ENCODE assay signal across 16 mouse cellular contexts in genomic region chr4:65813500-65814175, GRCm38 (mm10).
DNase-seq lines count a peak whose midpoint lies in the region; ATAC-seq and TF ChIP-seq lines count a peak whose summit lies in the region.
"Had no signal": no experiment of that assay in that cellular context is flagged by ENCODE, and none has a peak within 500 bp of the region (broad histone marks: within the 10 kb centered on the region; RNA-seq: fewer than 3 reads in every experiment).

No protein-coding gene starts in this region.

- peak overlapping the region; percentile 81 for H3K27ac ChIP-seq in gastrocnemius, adult 2 months
- peak overlapping the region; percentile 71 for H3K27ac ChIP-seq in heart, embryonic 12.5 days (ENCODE audit: poor library complexity, severe bottlenecking)
- H3K27ac ChIP-seq in heart, embryonic 10.5 days: no peak overlapping the region
- peak overlapping the region; percentile 88 for H3K27ac ChIP-seq in heart, embryonic 15.5 days
- peak overlapping the region; percentile 89 for H3K27ac ChIP-seq in heart, postnatal 0 days (ENCODE audit: low read depth)
- no peak overlapping the region for H3K27ac ChIP-seq in neural tube, embryonic 15.5 days (replicated peaks)
- H3K27ac ChIP-seq: embryonic facial prominence, embryonic 13.5 days; forebrain, embryonic 13.5 days; hindbrain, embryonic 13.5 days; hindbrain, postnatal 0 days had no signal

- no peak for ATAC-seq in heart, embryonic 12.5 days (ENCODE audit: insufficient number of reproducible peaks, low FRiP score)
- ATAC-seq in heart, embryonic 15.5 days (replicated peaks; ENCODE audit: insufficient number of reproducible peaks, insufficient read depth, low FRiP score, low read depth): peak; percentile 83
- ATAC-seq in heart, postnatal 0 days (ENCODE audit: insufficient read depth, low read depth): peak; percentile 75
- no peak for ATAC-seq in neural tube, embryonic 15.5 days (ENCODE audit: low FRiP score)
- ATAC-seq: activated CD4-positive, CD25-positive, alpha-beta regulatory T cell, adult 4 months; hindbrain, postnatal 0 days; Patski had no signal

- H3K36me3 ChIP-seq in heart, embryonic 12.5 days: no peaks in the 10 kb centered on the region
- no peaks in the 10 kb centered on the region for H3K36me3 ChIP-seq in heart, embryonic 10.5 days
- no peaks in the 10 kb centered on the region for H3K36me3 ChIP-seq in heart, embryonic 15.5 days
- no peaks in the 10 kb centered on the region for H3K36me3 ChIP-seq in heart, postnatal 0 days (replicated peaks; ENCODE audit: control insufficient read depth, insufficient read depth, low read length)
- H3K36me3 ChIP-seq in neural tube, embryonic 15.5 days: no peaks in the 10 kb centered on the region
- H3K36me3 ChIP-seq: embryonic facial prominence, embryonic 13.5 days; hindbrain, embryonic 13.5 days had no signal

- H3K4me3 ChIP-seq in gastrocnemius, adult 2 months: no peak overlapping the region
- H3K4me3 ChIP-seq in heart, embryonic 12.5 days: no peak overlapping the region
- H3K4me3 ChIP-seq in heart, embryonic 10.5 days: no peak overlapping the region
- no peak overlapping the region for H3K4me3 ChIP-seq in heart, embryonic 15.5 days
- H3K4me3 ChIP-seq in heart, postnatal 0 days (ENCODE audit: low read depth, low read length): no peak overlapping the region
- no peak overlapping the region for H3K4me3 ChIP-seq in neural tube, embryonic 15.5 days (replicated peaks)
- H3K4me3 ChIP-seq: embryonic facial prominence, embryonic 13.5 days; forebrain, embryonic 13.5 days; hindbrain, embryonic 13.5 days had no signal

- no peak for DNase-seq in gastrocnemius, adult 2 months
- DNase-seq in gastrocnemius, postnatal 14 days: no peak
- no peak for DNase-seq in heart, embryonic 10.5 days (ENCODE audit: low spot score)
- peak; percentile 55 for DNase-seq in heart, postnatal 0 days (ENCODE audit: low spot score)
- DNase-seq: adrenal gland, postnatal 14 days; kidney, adult 11 months had no signal

- H3K4me2 ChIP-seq in heart, embryonic 12.5 days: no peak overlapping the region
- no peak overlapping the region for H3K4me2 ChIP-seq in heart, embryonic 15.5 days
- H3K4me2 ChIP-seq in heart, postnatal 0 days (ENCODE audit: low read depth, low read length): no peak overlapping the region
- H3K4me2 ChIP-seq in neural tube, embryonic 15.5 days: no peak overlapping the region
- H3K4me2 ChIP-seq: embryonic facial prominence, embryonic 13.5 days; forebrain, embryonic 13.5 days; hindbrain, embryonic 13.5 days had no signal

- 0 out of 2 replicates have a peak, but pooled peaks cover 3% of the 10 kb centered on the region for H3K4me1 ChIP-seq in heart, embryonic 12.5 days (replicated peaks)
- no peaks in the 10 kb centered on the region for H3K4me1 ChIP-seq in heart, embryonic 10.5 days
- H3K4me1 ChIP-seq in heart, embryonic 15.5 days (replicated peaks): peaks cover 6% of the 10 kb centered on the region
- H3K4me1 ChIP-seq in heart, postnatal 0 days (ENCODE audit: control insufficient read depth, insufficient read depth): peaks cover 5% of the 10 kb centered on the region; the same call in 1 of the 2 replicates
- H3K4me1 ChIP-seq in neural tube, embryonic 15.5 days: no peaks in the 10 kb centered on the region
- H3K4me1 ChIP-seq: embryonic facial prominence, embryonic 13.5 days; forebrain, embryonic 13.5 days; hindbrain, embryonic 13.5 days had no signal

- 37% methylated on average over 1 of the region's 1 CpGs for WGBS in heart, embryonic 12.5 days
- 61% methylated on average over 1 of the region's 1 CpGs for WGBS in heart, embryonic 10.5 days
- 35% methylated on average over 1 of the region's 1 CpGs for WGBS in heart, embryonic 15.5 days
- WGBS in heart, postnatal 0 days: 39% methylated on average over 1 of the region's 1 CpGs
- 98% methylated on average over 1 of the region's 1 CpGs for WGBS in neural tube, embryonic 15.5 days

- TF ChIP-seq EP300 in heart, postnatal 0 days (IDR thresholded peaks at IDR 0.05; ENCODE audit: low read depth): no peak; the same call in none of the 2 replicates

- H3K9ac ChIP-seq in heart, embryonic 12.5 days: no peak overlapping the region
- no peak overlapping the region for H3K9ac ChIP-seq in heart, embryonic 15.5 days
- H3K9ac ChIP-seq in heart, postnatal 0 days (replicated peaks; ENCODE audit: low read depth, low read length): no peak overlapping the region
- no peak overlapping the region for H3K9ac ChIP-seq in neural tube, embryonic 15.5 days (replicated peaks)
- H3K9ac ChIP-seq: embryonic facial prominence, embryonic 13.5 days; forebrain, embryonic 13.5 days; hindbrain, embryonic 13.5 days had no signal

- no peaks in the 10 kb centered on the region for H3K9me3 ChIP-seq in heart, embryonic 12.5 days (replicated peaks)
- H3K9me3 ChIP-seq in heart, embryonic 10.5 days: no peaks in the 10 kb centered on the region
- H3K9me3 ChIP-seq in heart, embryonic 15.5 days (replicated peaks): no peaks in the 10 kb centered on the region
- no peaks in the 10 kb centered on the region for H3K9me3 ChIP-seq in heart, postnatal 0 days (replicated peaks; ENCODE audit: control insufficient read depth, low read length)
- H3K9me3 ChIP-seq in neural tube, embryonic 15.5 days (replicated peaks): no peaks in the 10 kb centered on the region
- H3K9me3 ChIP-seq: embryonic facial prominence, embryonic 13.5 days; forebrain, embryonic 13.5 days; hindbrain, embryonic 13.5 days had no signal

- no peaks in the 10 kb centered on the region for H3K27me3 ChIP-seq in heart, embryonic 12.5 days (replicated peaks)
- H3K27me3 ChIP-seq in heart, embryonic 10.5 days (ENCODE audit: insufficient read depth, poor library complexity, severe bottlenecking): no peaks in the 10 kb centered on the region
- no peaks in the 10 kb centered on the region for H3K27me3 ChIP-seq in heart, embryonic 15.5 days
- H3K27me3 ChIP-seq in heart, postnatal 0 days (ENCODE audit: control insufficient read depth, insufficient read depth, low read length): no peaks in the 10 kb centered on the region
- H3K27me3 ChIP-seq in neural tube, embryonic 15.5 days (replicated peaks): no peaks in the 10 kb centered on the region
- H3K27me3 ChIP-seq: CH12.LX; embryonic facial prominence, embryonic 13.5 days; forebrain, embryonic 13.5 days; hindbrain, embryonic 13.5 days; Patski had no signal

- no peak for TF ChIP-seq CTCF in gastrocnemius, adult 2 months (IDR thresholded peaks at IDR 0.05)
- TF ChIP-seq CTCF in heart, postnatal 0 days (IDR thresholded peaks at IDR 0.05; ENCODE audit: low read depth): no peak

- intact Hi-C loops in gastrocnemius, adult 2 months (cut with DNase I): no loop called here
- intact Hi-C loops in gastrocnemius, postnatal 14 days (cut with DNase I; ENCODE audit: low total_unique reads): no loop called here

Comparison
In these comparisons a context has a peak if more than half of its experiments do, and no peak if none do; other contexts are left out.
1. H3K27ac ChIP-seq: peak in gastrocnemius, adult 2 months (single experiment), heart, embryonic 12.5 days (single experiment), heart, embryonic 15.5 days (single experiment) and heart, postnatal 0 days (single experiment); none in heart, embryonic 10.5 days (single experiment) and neural tube, embryonic 15.5 days (single experiment).
2. ATAC-seq: peak in heart, embryonic 15.5 days (single experiment) and heart, postnatal 0 days (single experiment); none in heart, embryonic 12.5 days (single experiment) and neural tube, embryonic 15.5 days (single experiment).